Mouse (Mus musculus): Measurements from ENCODE around the gene Tgif1.

- TF ChIP-seq CTCF (IDR thresholded peaks at IDR 0.05; ENCODE audit: borderline replicate concordance, control insufficient read depth, extremely low read depth, insufficient read depth, low read length, poor library complexity) = no peak
- no peak for TF ChIP-seq POLR2A (IDR thresholded peaks at IDR 0.05; ENCODE audit: control insufficient read depth, extremely low read depth, insufficient read depth, low read length, poor library complexity)
Observed at GRCm38 (mm10) chr17:70847751-70848510, 5.4 kb downstream of the Tgif1 start.
